Comparison of ENCODE assay signal across 10 mouse cellular contexts in the genomic region with DNA sequence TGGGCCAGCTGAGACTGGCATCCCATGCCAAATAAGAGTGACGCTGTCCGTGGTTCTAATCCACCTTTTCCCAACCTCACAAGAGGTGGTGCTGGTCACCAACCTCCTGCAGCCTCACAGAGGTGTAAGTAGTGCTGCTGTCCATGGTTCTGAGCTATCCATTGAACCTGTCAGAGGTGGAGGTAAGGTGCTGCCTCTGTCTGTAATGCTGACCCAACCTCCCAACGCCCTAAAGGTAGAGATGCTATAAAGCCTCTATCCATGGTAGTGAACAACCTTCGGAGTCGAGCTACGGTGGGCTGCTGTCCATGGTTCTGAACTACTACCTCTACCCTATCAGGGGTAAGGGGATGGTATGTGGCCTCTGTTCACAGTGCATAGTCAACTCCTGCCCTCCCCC. TPM values are rescaled to one million over a fixed set of nuclear protein-coding genes. Genes with fewer than 3 reads are reported as not detected.
DNase-seq lines count a peak whose midpoint lies in the region; ATAC-seq and TF ChIP-seq lines count a peak whose summit lies in the region.
"Had no signal": no experiment of that assay in that cellular context is flagged by ENCODE, and none has a peak within 500 bp of the region (broad histone marks: within the 10 kb centered on the region; RNA-seq: fewer than 3 reads in every experiment).

No protein-coding gene starts in this region.

- no peak for TF ChIP-seq CTCF in forebrain, postnatal 0 days (IDR thresholded peaks at IDR 0.05; ENCODE audit: low read depth)
- no peak for TF ChIP-seq CTCF in ES-Bruce4 (IDR thresholded peaks at IDR 0.05; ENCODE audit: low read depth, low read length)

- no peak overlapping the region for H3K4me3 ChIP-seq in forebrain, embryonic 11.5 days (ENCODE audit: low read depth, low read length)
- no peak overlapping the region for H3K4me3 ChIP-seq in forebrain, postnatal 0 days (ENCODE audit: low read depth, low read length)
- H3K4me3 ChIP-seq in ES-Bruce4 (ENCODE audit: low read depth, low read length) = no peak overlapping the region
- H3K4me3 ChIP-seq in limb, embryonic 14.5 days (replicated peaks; ENCODE audit: low read length) = no peak overlapping the region
- H3K4me3 ChIP-seq in forebrain, embryonic 13.5 days = no peak overlapping the region
- H3K4me3 ChIP-seq: embryonic facial prominence, embryonic 15.5 days had no signal

- DNase-seq in forebrain, embryonic 11.5 days (ENCODE audit: low spot score) = peak; percentile 67
- DNase-seq in forebrain, postnatal 0 days = no peak
- DNase-seq in limb, embryonic 14.5 days (ENCODE audit: low spot score) = peak; percentile 89
- no peak for DNase-seq in cerebellum, postnatal 25 days
- DNase-seq in thymus, postnatal 36 days = no peak

- H3K27me3 ChIP-seq in forebrain, embryonic 11.5 days (ENCODE audit: control insufficient read depth, insufficient read depth, low read length) = no peaks in the 10 kb centered on the region
- no peaks in the 10 kb centered on the region for H3K27me3 ChIP-seq in forebrain, postnatal 0 days (ENCODE audit: insufficient read depth, low read length)
- H3K27me3 ChIP-seq in ES-Bruce4 (ENCODE audit: control insufficient read depth, insufficient read depth, low read length, poor library complexity, severe bottlenecking) = no peaks in the 10 kb centered on the region
- no peaks in the 10 kb centered on the region for H3K27me3 ChIP-seq in limb, embryonic 14.5 days (ENCODE audit: control insufficient read depth, insufficient read depth, low read length)
- no peaks in the 10 kb centered on the region for H3K27me3 ChIP-seq in forebrain, embryonic 13.5 days
- H3K27me3 ChIP-seq: embryonic facial prominence, embryonic 15.5 days had no signal

- no peak overlapping the region for H3K4me2 ChIP-seq in forebrain, embryonic 11.5 days (ENCODE audit: low read depth, low read length, severe bottlenecking)
- no peak overlapping the region for H3K4me2 ChIP-seq in forebrain, postnatal 0 days (ENCODE audit: low read depth)
- no peak overlapping the region for H3K4me2 ChIP-seq in limb, embryonic 14.5 days (replicated peaks; ENCODE audit: low read depth, low read length, severe bottlenecking)
- no peak overlapping the region for H3K4me2 ChIP-seq in forebrain, embryonic 13.5 days
- H3K4me2 ChIP-seq: embryonic facial prominence, embryonic 15.5 days had no signal

- no peaks in the 10 kb centered on the region for H3K36me3 ChIP-seq in forebrain, embryonic 11.5 days (ENCODE audit: control insufficient read depth, insufficient read depth, low read length)
- H3K36me3 ChIP-seq in forebrain, postnatal 0 days (ENCODE audit: insufficient read depth) = no peaks in the 10 kb centered on the region
- H3K36me3 ChIP-seq in ES-Bruce4 (ENCODE audit: control insufficient read depth, insufficient read depth, low read length, poor library complexity, severe bottlenecking) = no peaks in the 10 kb centered on the region
- no peaks in the 10 kb centered on the region for H3K36me3 ChIP-seq in limb, embryonic 14.5 days (ENCODE audit: control insufficient read depth, insufficient read depth, low read length)
- H3K36me3 ChIP-seq in forebrain, embryonic 13.5 days (ENCODE audit: poor library complexity, severe bottlenecking) = no peaks in the 10 kb centered on the region
- H3K36me3 ChIP-seq: embryonic facial prominence, embryonic 15.5 days had no signal

- no peak overlapping the region for H3K27ac ChIP-seq in forebrain, embryonic 11.5 days (ENCODE audit: low read depth, low read length)
- H3K27ac ChIP-seq in forebrain, postnatal 0 days (ENCODE audit: low read depth, low read length) = no peak overlapping the region
- no peak overlapping the region for H3K27ac ChIP-seq in ES-Bruce4 (ENCODE audit: insufficient read depth, low read length)
- no peak overlapping the region for H3K27ac ChIP-seq in limb, embryonic 14.5 days (replicated peaks; ENCODE audit: low read depth, low read length)
- no peak overlapping the region for H3K27ac ChIP-seq in forebrain, embryonic 13.5 days
- H3K27ac ChIP-seq: embryonic facial prominence, embryonic 15.5 days; macrophage had no signal

- H3K9me3 ChIP-seq in forebrain, embryonic 11.5 days (ENCODE audit: control insufficient read depth, low read length) = no peaks in the 10 kb centered on the region
- no peaks in the 10 kb centered on the region for H3K9me3 ChIP-seq in forebrain, postnatal 0 days (ENCODE audit: low read length)
- H3K9me3 ChIP-seq in ES-Bruce4 (replicated peaks; ENCODE audit: control insufficient read depth, insufficient read depth, low read length, poor library complexity, severe bottlenecking) = no peaks in the 10 kb centered on the region
- no peaks in the 10 kb centered on the region for H3K9me3 ChIP-seq in limb, embryonic 14.5 days (ENCODE audit: control insufficient read depth, low read length)
- no peaks in the 10 kb centered on the region for H3K9me3 ChIP-seq in forebrain, embryonic 13.5 days (replicated peaks)
- H3K9me3 ChIP-seq: embryonic facial prominence, embryonic 15.5 days had no signal

- H3K9ac ChIP-seq in forebrain, embryonic 11.5 days (ENCODE audit: low read length) = no peak overlapping the region
- H3K9ac ChIP-seq in forebrain, postnatal 0 days = no peak overlapping the region
- H3K9ac ChIP-seq in ES-Bruce4 (ENCODE audit: low read depth, poor library complexity, severe bottlenecking) = no peak overlapping the region
- H3K9ac ChIP-seq in limb, embryonic 14.5 days (ENCODE audit: low read depth, low read length, severe bottlenecking) = no peak overlapping the region
- H3K9ac ChIP-seq in forebrain, embryonic 13.5 days = no peak overlapping the region
- H3K9ac ChIP-seq: embryonic facial prominence, embryonic 15.5 days had no signal

- TF ChIP-seq EP300 in ES-Bruce4 (IDR thresholded peaks at IDR 0.05; ENCODE audit: insufficient read depth, low read depth, low read length) = 0 out of 2 replicates have a peak, but pooled peaks have one; percentile 41

- 19% methylated on average over 6 of the region's 6 CpGs for WGBS in forebrain, embryonic 11.5 days
- WGBS in forebrain, postnatal 0 days = 27% methylated on average over 6 of the region's 6 CpGs
- WGBS in limb, embryonic 14.5 days = 24% methylated on average over 6 of the region's 6 CpGs
- 26% methylated on average over 6 of the region's 6 CpGs for WGBS in forebrain, embryonic 13.5 days

- no peak for ATAC-seq in forebrain, embryonic 11.5 days (replicated peaks; ENCODE audit: low FRiP score)
- ATAC-seq in forebrain, postnatal 0 days = no peak
- ATAC-seq in granulocyte monocyte progenitor cell, adult 5-6 weeks (replicated peaks; ENCODE audit: poor library complexity, severe bottlenecking) = peak; percentile 50
- 0 out of 2 replicates have a peak, but pooled peaks have one; percentile 50 for ATAC-seq in limb, embryonic 14.5 days (ENCODE audit: low FRiP score, low read depth)
- no peak for ATAC-seq in forebrain, embryonic 13.5 days

- no peaks in the 10 kb centered on the region for H3K4me1 ChIP-seq in forebrain, embryonic 11.5 days (replicated peaks; ENCODE audit: control insufficient read depth, insufficient read depth, low read length)
- no peaks in the 10 kb centered on the region for H3K4me1 ChIP-seq in forebrain, postnatal 0 days (ENCODE audit: insufficient read depth)
- H3K4me1 ChIP-seq in ES-Bruce4 (ENCODE audit: control insufficient read depth, insufficient read depth, low read length) = no peaks in the 10 kb centered on the region
- no peaks in the 10 kb centered on the region for H3K4me1 ChIP-seq in limb, embryonic 14.5 days (ENCODE audit: control insufficient read depth, insufficient read depth, low read length)
- no peaks in the 10 kb centered on the region for H3K4me1 ChIP-seq in forebrain, embryonic 13.5 days
- H3K4me1 ChIP-seq: embryonic facial prominence, embryonic 15.5 days had no signal

- no peak for TF ChIP-seq POLR2A in ES-Bruce4 (IDR thresholded peaks at IDR 0.05; ENCODE audit: insufficient read depth, low read length)
- TF ChIP-seq POLR2A in limb, embryonic 14.5 days (IDR thresholded peaks at IDR 0.05; ENCODE audit: borderline replicate concordance, extremely low read depth, insufficient read depth, insufficient read length) = no peak

RNA-seq across cellular contexts. Expression of gene Tunar, which starts 11.5 kb away (rescaled TPM):
- 0.65 and 0.91 TPM in 2 replicates for polyA plus RNA-seq in forebrain, embryonic 11.5 days (2014; fragmentation: Nextera tagmentation; extraction: Ambion mirVana)
- total RNA-seq in forebrain, postnatal 0 days (2014; rRNA removed) = 16.6 and 16.9 TPM in 2 replicates
- 6.7 and 12.0 TPM in 2 replicates for polyA plus RNA-seq in forebrain, postnatal 0 days (2015; fragmentation: Nextera tagmentation; extraction: Ambion mirVana)
- 1.5 and 1.8 TPM in 2 replicates for polyA plus RNA-seq in ES-Bruce4 (2011; ENCODE audit: insufficient read depth, insufficient read length, low read depth, missing spikeins)
- not detected in 2 replicates for total RNA-seq in granulocyte monocyte progenitor cell, adult 5-6 weeks (2014; fragmentation: Nextera tagmentation)
- total RNA-seq in granulocyte monocyte progenitor cell, adult 5-6 weeks (2017) = not detected in 2 replicates
- 0.31 and 0.40 TPM in 2 replicates for polyA plus RNA-seq in limb, embryonic 14.5 days (2012; rRNA removed)
- polyA plus RNA-seq in limb, embryonic 14.5 days (2014; fragmentation: Nextera tagmentation; extraction: Ambion mirVana) = 0.19 and 0.21 TPM in 2 replicates
- 2.0 and 2.7 TPM in 2 replicates for polyA plus RNA-seq in forebrain, embryonic 13.5 days (2015; fragmentation: Nextera tagmentation; extraction: Ambion mirVana)
- polyA plus RNA-seq: macrophage had no signal

Comparison
In these comparisons a context has a peak if more than half of its experiments do, and no peak if none do; other contexts are left out.
1. DNase-seq: peak in forebrain, embryonic 11.5 days (single experiment) and limb, embryonic 14.5 days (single experiment); none in forebrain, postnatal 0 days (single experiment), cerebellum, postnatal 25 days (0 of 2) and thymus, postnatal 36 days (0 of 2).
2. ATAC-seq: peak in granulocyte monocyte progenitor cell, adult 5-6 weeks (single experiment) and limb, embryonic 14.5 days (single experiment); none in forebrain, embryonic 11.5 days (single experiment), forebrain, postnatal 0 days (single experiment) and forebrain, embryonic 13.5 days (single experiment).